Mouse (Mus musculus) megakaryocyte, embryonic 14.5 days (primary cell): ENCODE data around the gene Dchs1.
A peak's percentile ranks its signal among the peaks of the same experiment; 100 is the strongest.

Source experiments
- FLI1 ChIP-seq: IDR thresholded peaks from 2 replicates; pipeline ENCODE4 v1.6.1; 2012; ENCODE audit warnings: low read length, inconsistent platforms, mixed read lengths
- GATA1 ChIP-seq: IDR thresholded peaks from 3 replicates; pipeline ENCODE4 v1.6.1; 2012; ENCODE audit warnings: mixed read lengths, low read length, inconsistent platforms, borderline replicate concordance

DNA sequence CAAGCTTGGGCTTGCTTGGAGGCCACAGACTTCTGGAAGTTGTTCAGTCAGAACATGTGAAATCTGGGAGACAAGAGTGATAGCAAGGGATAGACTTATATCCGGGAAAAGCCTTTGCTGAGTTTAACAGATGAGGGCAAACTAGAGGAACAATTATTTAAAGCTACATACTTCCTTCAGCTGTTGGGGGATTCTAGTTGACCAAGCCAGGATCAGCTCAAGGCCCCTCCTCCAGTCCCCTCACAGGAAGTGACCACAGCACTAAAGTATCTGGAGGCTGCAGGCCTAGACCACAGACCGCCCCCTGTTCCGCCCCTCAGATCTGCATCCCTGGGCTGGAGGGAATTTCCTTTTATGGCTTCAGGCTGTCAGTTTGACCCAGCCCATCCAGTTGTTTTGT lies 48.5 kb downstream of the Dchs1 start:
- TF ChIP-seq GATA1 (0 out of 3 replicates have a peak, but pooled peaks have one; percentile 45), FLI1 (peak; percentile 83)
